8 mouse cellular contexts compared by ENCODE assay signal in the genomic region with DNA sequence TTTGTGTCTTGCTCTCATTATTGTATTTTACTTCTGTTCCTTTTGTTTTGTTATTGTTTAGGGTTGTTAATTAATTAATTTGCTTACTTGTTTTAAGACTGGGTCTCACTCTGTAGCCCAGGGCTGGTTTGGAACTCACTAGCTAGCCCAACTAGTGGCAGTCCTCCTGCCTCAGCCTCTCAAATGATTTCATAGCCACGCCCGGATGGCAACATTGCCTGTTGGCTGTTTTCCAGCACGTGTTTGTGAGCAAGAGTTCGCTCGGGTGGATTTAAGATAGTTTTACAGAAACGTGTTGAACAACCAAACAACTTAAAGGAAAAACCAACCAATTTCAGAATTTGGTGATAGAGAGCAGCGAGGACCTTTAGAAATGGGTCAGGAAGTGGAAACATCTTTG. TPM values are rescaled to one million over a fixed set of nuclear protein-coding genes. Genes with fewer than 3 reads are reported as not detected.
DNase-seq lines count a peak whose midpoint lies in the region; ATAC-seq lines count a peak whose summit lies in the region.

No protein-coding gene starts in this region.

- H3K4me1 ChIP-seq in heart, embryonic 11.5 days (ENCODE audit: control insufficient read depth, insufficient read depth, low read length), result peaks cover 4% of the 10 kb centered on the region; the same call in 1 of the 2 replicates
- H3K4me1 ChIP-seq in heart, embryonic 12.5 days (replicated peaks), result peaks cover 7% of the 10 kb centered on the region

- H3K27ac ChIP-seq in heart, embryonic 11.5 days (ENCODE audit: low read depth, low read length), result no peak overlapping the region
- no peak overlapping the region for H3K27ac ChIP-seq in heart, embryonic 12.5 days (ENCODE audit: poor library complexity, severe bottlenecking)

- 74% methylated on average over 7 of the region's 7 CpGs for WGBS in heart, embryonic 11.5 days (ENCODE audit: insufficient replicate concordance)
- WGBS in heart, embryonic 12.5 days, result 78% methylated on average over 7 of the region's 7 CpGs

- DNase-seq in heart, adult 9 months (ENCODE audit: low spot score in 2 of 2), result no peak
- peak; percentile 73 for DNase-seq in ZHBTc4 (ENCODE audit: low read depth, low spot score)
- peak; percentile 21 for DNase-seq in lung, postnatal 36 days
- DNase-seq in adrenal gland, postnatal 36 days, result no peak
- DNase-seq in ovary, postnatal 36 days (ENCODE audit: low spot score), result no peak
- no peak for DNase-seq in kidney, postnatal 4 days

- peak overlapping the region; percentile 76 for H3K4me2 ChIP-seq in heart, embryonic 11.5 days
- peak overlapping the region; percentile 96 for H3K4me2 ChIP-seq in heart, embryonic 12.5 days

- no peaks in the 10 kb centered on the region for H3K27me3 ChIP-seq in heart, embryonic 11.5 days (ENCODE audit: control insufficient read depth, insufficient read depth, low read length)
- no peaks in the 10 kb centered on the region for H3K27me3 ChIP-seq in heart, embryonic 12.5 days (replicated peaks)

- no peaks in the 10 kb centered on the region for H3K9me3 ChIP-seq in heart, embryonic 11.5 days (replicated peaks; ENCODE audit: control insufficient read depth, low read length)
- no peaks in the 10 kb centered on the region for H3K9me3 ChIP-seq in heart, embryonic 12.5 days (replicated peaks)

- H3K4me3 ChIP-seq in heart, embryonic 11.5 days (ENCODE audit: low read depth, low read length), result peak overlapping the region; percentile 72
- H3K4me3 ChIP-seq in heart, embryonic 12.5 days, result no peak overlapping the region

- ATAC-seq in heart, embryonic 11.5 days (replicated peaks; ENCODE audit: insufficient number of reproducible peaks, low FRiP score, low TSS enrichment), result no peak
- ATAC-seq in heart, embryonic 12.5 days (ENCODE audit: insufficient number of reproducible peaks, low FRiP score), result no peak

- H3K9ac ChIP-seq in heart, embryonic 11.5 days (ENCODE audit: low read depth, low read length), result no peak overlapping the region
- no peak overlapping the region for H3K9ac ChIP-seq in heart, embryonic 12.5 days

- no peaks in the 10 kb centered on the region for H3K36me3 ChIP-seq in heart, embryonic 11.5 days (ENCODE audit: control insufficient read depth, insufficient read depth, low read length)
- H3K36me3 ChIP-seq in heart, embryonic 12.5 days, result no peaks in the 10 kb centered on the region

RNA-seq across cellular contexts. Expression of a gene that starts 1.3 kb away (rescaled TPM):
- 33.9 and 43.8 TPM in 2 replicates for polyA plus RNA-seq in heart, embryonic 11.5 days (2014; fragmentation: Nextera tagmentation; extraction: Ambion mirVana)
- polyA plus RNA-seq in heart, embryonic 12.5 days (2016; fragmentation: Nextera tagmentation; extraction: Ambion mirVana), result 52.6 and 54.2 TPM in 2 replicates
- total RNA-seq in adrenal gland, postnatal 36 days (2021), result 10 to 100 TPM; 20.2 to 25.1 TPM

Comparison
In these comparisons a context has a peak if more than half of its experiments do, and no peak if none do; other contexts are left out.
1. DNase-seq: peak in ZHBTc4 (single experiment) and lung, postnatal 36 days (single experiment); none in heart, adult 9 months (0 of 2), adrenal gland, postnatal 36 days (0 of 2), ovary, postnatal 36 days (single experiment) and kidney, postnatal 4 days (0 of 2).